ENCODE assay signal across 18 mouse cellular contexts in the genomic region with DNA sequence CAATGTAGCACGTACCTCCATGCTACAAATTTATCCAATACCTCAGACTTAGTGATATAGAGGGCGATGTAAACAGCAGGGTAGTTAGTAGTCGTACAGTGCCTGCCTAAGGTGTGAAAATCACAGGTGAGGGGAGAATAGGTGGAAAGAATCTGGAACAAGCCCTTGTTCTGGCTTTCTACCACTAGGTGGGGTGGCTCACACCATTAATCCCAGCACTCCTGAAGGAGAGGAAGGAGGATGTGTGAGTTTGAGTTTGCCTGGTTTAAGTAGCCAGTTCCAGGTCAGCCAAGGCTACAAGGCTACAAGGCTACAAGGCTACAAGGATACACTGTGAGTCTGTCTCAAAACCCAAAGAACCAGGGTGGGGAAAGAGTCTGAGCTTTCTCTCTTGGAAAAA. TPM values are rescaled to one million over a fixed set of nuclear protein-coding genes. Genes with fewer than 3 reads are reported as not detected.
DNase-seq lines count a peak whose midpoint lies in the region; ATAC-seq and TF ChIP-seq lines count a peak whose summit lies in the region.
"Had no signal": no experiment of that assay in that cellular context is flagged by ENCODE, and none has a peak within 500 bp of the region (broad histone marks: within the 10 kb centered on the region; RNA-seq: fewer than 3 reads in every experiment).

No protein-coding gene starts in this region.

- TF ChIP-seq EP300 in liver, embryonic 14.5 days (IDR thresholded peaks at IDR 0.05; ENCODE audit: low read depth) = no peak

- H3K9me3 ChIP-seq in liver, embryonic 14.5 days (ENCODE audit: control insufficient read depth, low read length) = no peaks in the 10 kb centered on the region
- no peaks in the 10 kb centered on the region for H3K9me3 ChIP-seq in liver, embryonic 11.5 days (ENCODE audit: control insufficient read depth, low read length)
- no peaks in the 10 kb centered on the region for H3K9me3 ChIP-seq in E14TG2a.4 (ENCODE audit: low read length)
- H3K9me3 ChIP-seq in limb, embryonic 10.5 days (replicated peaks) = no peaks in the 10 kb centered on the region
- no peaks in the 10 kb centered on the region for H3K9me3 ChIP-seq in hindbrain, embryonic 16.5 days (ENCODE audit: control insufficient read depth, low read length)
- H3K9me3 ChIP-seq: heart, embryonic 15.5 days; hindbrain, embryonic 15.5 days; limb, embryonic 12.5 days; lung, embryonic 15.5 days had no signal

- no peak overlapping the region for H3K4me3 ChIP-seq in gastrocnemius, adult 2 months
- no peak overlapping the region for H3K4me3 ChIP-seq in liver, embryonic 14.5 days (ENCODE audit: insufficient read depth in 1 of 2, low read depth in 2 of 2, low read length in 2 of 2)
- H3K4me3 ChIP-seq in liver, embryonic 11.5 days (ENCODE audit: low read depth, low read length) = no peak overlapping the region
- no peak overlapping the region for H3K4me3 ChIP-seq in E14TG2a.4 (replicated peaks; ENCODE audit: low read length)
- H3K4me3 ChIP-seq in limb, embryonic 10.5 days = no peak overlapping the region
- no peak overlapping the region for H3K4me3 ChIP-seq in hindbrain, embryonic 16.5 days (ENCODE audit: low read length)
- H3K4me3 ChIP-seq: erythroblast, embryonic 14.5 days; heart, embryonic 15.5 days; hindbrain, embryonic 15.5 days; limb, embryonic 12.5 days; lung, embryonic 15.5 days had no signal

- H3K9ac ChIP-seq in liver, embryonic 14.5 days (replicated peaks) = no peak overlapping the region
- no peak overlapping the region for H3K9ac ChIP-seq in liver, embryonic 11.5 days (ENCODE audit: low read depth, low read length)
- H3K9ac ChIP-seq in hindbrain, embryonic 16.5 days (ENCODE audit: low read depth, low read length) = no peak overlapping the region
- H3K9ac ChIP-seq: heart, embryonic 15.5 days; hindbrain, embryonic 15.5 days; limb, embryonic 12.5 days; lung, embryonic 15.5 days had no signal

- H3K4me2 ChIP-seq in liver, embryonic 14.5 days (ENCODE audit: low read depth) = no peak overlapping the region
- no peak overlapping the region for H3K4me2 ChIP-seq in liver, embryonic 11.5 days
- no peak overlapping the region for H3K4me2 ChIP-seq in hindbrain, embryonic 16.5 days (ENCODE audit: low read length)
- H3K4me2 ChIP-seq: heart, embryonic 15.5 days; hindbrain, embryonic 15.5 days; limb, embryonic 12.5 days; lung, embryonic 15.5 days had no signal

- intact Hi-C loops in gastrocnemius, adult 2 months (cut with DNase I) = loop anchor here (5.0 kb wide), 2 partner anchors 48 to 202 kb away; no protein-coding TSS in a partner anchor
- intact Hi-C loops in gastrocnemius, postnatal 36 days (cut with DNase I) = no loop called here

- H3K27ac ChIP-seq in gastrocnemius, adult 2 months = no peak overlapping the region
- H3K27ac ChIP-seq in liver, embryonic 14.5 days = no peak overlapping the region
- H3K27ac ChIP-seq in liver, embryonic 11.5 days (ENCODE audit: low read depth, low read length) = no peak overlapping the region
- no peak overlapping the region for H3K27ac ChIP-seq in limb, embryonic 10.5 days
- H3K27ac ChIP-seq in hindbrain, embryonic 16.5 days (ENCODE audit: low read depth, low read length) = no peak overlapping the region
- H3K27ac ChIP-seq: heart, embryonic 15.5 days; hindbrain, embryonic 15.5 days; limb, embryonic 12.5 days; lung, embryonic 15.5 days had no signal

- peak; percentile 46 for TF ChIP-seq CTCF in gastrocnemius, adult 2 months (IDR thresholded peaks at IDR 0.05)
- peak; percentile 66 for TF ChIP-seq CTCF in liver, embryonic 14.5 days (IDR thresholded peaks at IDR 0.05; ENCODE audit: low read depth)
- TF ChIP-seq CTCF in E14TG2a.4 (conservative IDR thresholded peaks at IDR 0.05; ENCODE audit: low read length) = peak; percentile 40

- H3K4me1 ChIP-seq in liver, embryonic 14.5 days (replicated peaks; ENCODE audit: control insufficient read depth in 2 of 2, insufficient read depth in 2 of 2, low read length in 1 of 2) = no peaks in the 10 kb centered on the region
- no peaks in the 10 kb centered on the region for H3K4me1 ChIP-seq in liver, embryonic 11.5 days (replicated peaks; ENCODE audit: control insufficient read depth, insufficient read depth, low read length)
- H3K4me1 ChIP-seq in E14TG2a.4 (replicated peaks; ENCODE audit: low read depth, low read length) = no peaks in the 10 kb centered on the region
- H3K4me1 ChIP-seq in limb, embryonic 10.5 days = no peaks in the 10 kb centered on the region
- H3K4me1 ChIP-seq in hindbrain, embryonic 16.5 days (ENCODE audit: control insufficient read depth, insufficient read depth, low read depth, low read length) = no peaks in the 10 kb centered on the region
- H3K4me1 ChIP-seq: heart, embryonic 15.5 days; hindbrain, embryonic 15.5 days; limb, embryonic 12.5 days; lung, embryonic 15.5 days had no signal

- DNase-seq in gastrocnemius, adult 2 months = no peak
- DNase-seq in gastrocnemius, postnatal 36 days = no peak
- DNase-seq in liver, embryonic 14.5 days (ENCODE audit: low read depth in 3 of 3, low spot score in 3 of 3) = no peak
- DNase-seq in liver, embryonic 11.5 days (ENCODE audit: low spot score) = no peak
- peak; percentile 11 for DNase-seq in adipocyte (ENCODE audit: low spot score)
- no peak for DNase-seq in limb, embryonic 10.5 days (ENCODE audit: low spot score)
- DNase-seq: adrenal gland, postnatal 36 days; cerebellum, adult 11-12 months; embryo, embryonic 11 days; thymus, adult 2 months had no signal

- no peaks in the 10 kb centered on the region for H3K27me3 ChIP-seq in liver, embryonic 14.5 days (ENCODE audit: control insufficient read depth, insufficient read depth, low read length)
- H3K27me3 ChIP-seq in liver, embryonic 11.5 days (replicated peaks; ENCODE audit: control insufficient read depth, insufficient read depth, low read length) = no peaks in the 10 kb centered on the region
- no peaks in the 10 kb centered on the region for H3K27me3 ChIP-seq in E14TG2a.4 (ENCODE audit: insufficient read depth, low read length)
- no peaks in the 10 kb centered on the region for H3K27me3 ChIP-seq in limb, embryonic 10.5 days (ENCODE audit: low read depth, poor library complexity, severe bottlenecking)
- no peaks in the 10 kb centered on the region for H3K27me3 ChIP-seq in hindbrain, embryonic 16.5 days (replicated peaks; ENCODE audit: control insufficient read depth, insufficient read depth, low read length)
- H3K27me3 ChIP-seq: heart, embryonic 15.5 days; hindbrain, embryonic 15.5 days; limb, embryonic 12.5 days; lung, embryonic 15.5 days had no signal

- H3K36me3 ChIP-seq in liver, embryonic 14.5 days (replicated peaks; ENCODE audit: control insufficient read depth, insufficient read depth, low read depth) = peaks cover 28% of the 10 kb centered on the region
- H3K36me3 ChIP-seq in liver, embryonic 11.5 days (ENCODE audit: control insufficient read depth, insufficient read depth, low read length) = peaks cover 27% of the 10 kb centered on the region
- peaks cover 93% of the 10 kb centered on the region for H3K36me3 ChIP-seq in E14TG2a.4 (ENCODE audit: insufficient read depth, low read length)
- H3K36me3 ChIP-seq in limb, embryonic 10.5 days = peaks cover 98% of the 10 kb centered on the region
- peaks cover 35% of the 10 kb centered on the region for H3K36me3 ChIP-seq in hindbrain, embryonic 16.5 days (ENCODE audit: control insufficient read depth, insufficient read depth, low read length)

- WGBS in liver, embryonic 14.5 days (ENCODE audit: insufficient replicate concordance) = 79% methylated on average over 3 of the region's 3 CpGs
- WGBS in liver, embryonic 11.5 days = 82% methylated on average over 3 of the region's 3 CpGs
- 86% methylated on average over 3 of the region's 3 CpGs for WGBS in limb, embryonic 10.5 days
- WGBS in hindbrain, embryonic 16.5 days = 92% methylated on average over 3 of the region's 3 CpGs

- no peak for ATAC-seq in liver, embryonic 14.5 days (ENCODE audit: insufficient read depth)
- ATAC-seq in liver, embryonic 11.5 days (replicated peaks; ENCODE audit: low FRiP score) = no peak
- ATAC-seq in hindbrain, embryonic 16.5 days = no peak

RNA-seq across cellular contexts. Expression of a gene that starts 12.4 kb away (rescaled TPM):
- under 1 TPM in 1 of 2 experiments, not detected in 1; 0.18 TPM for total RNA-seq in gastrocnemius, adult 2 months (2021)
- under 1 TPM; 0.32 to 0.33 TPM for total RNA-seq in gastrocnemius, postnatal 36 days (2021)
- 0.37 and 0.93 TPM in 2 replicates for polyA plus RNA-seq in liver, embryonic 14.5 days (2012; rRNA removed)
- polyA plus RNA-seq in liver, embryonic 14.5 days (2014; fragmentation: Nextera tagmentation; extraction: Ambion mirVana) = 1.7 and 1.8 TPM in 2 replicates
- 3.0 and 3.8 TPM in 2 replicates for polyA plus RNA-seq in liver, embryonic 11.5 days (2014; fragmentation: Nextera tagmentation; extraction: Ambion mirVana)
- 1.8 and 2.2 TPM in 2 replicates for polyA plus RNA-seq in limb, embryonic 10.5 days (2016; fragmentation: Nextera tagmentation; extraction: Ambion mirVana)
- 1.8 and 2.1 TPM in 2 replicates for polyA plus RNA-seq in hindbrain, embryonic 16.5 days (2015; fragmentation: Nextera tagmentation; extraction: Ambion mirVana)
- total RNA-seq: adrenal gland, postnatal 36 days; gastrocnemius, postnatal 4 days had no signal
